Mouse (Mus musculus): ENCODE data around the gene Ep300. TPM values are rescaled to one million over a fixed set of nuclear protein-coding genes. Genes with fewer than 3 reads are reported as not detected.

Ep300 gene
- polyA plus RNA-seq, 1 experiment from 2014 or later = 24.0 TPM

DNA sequence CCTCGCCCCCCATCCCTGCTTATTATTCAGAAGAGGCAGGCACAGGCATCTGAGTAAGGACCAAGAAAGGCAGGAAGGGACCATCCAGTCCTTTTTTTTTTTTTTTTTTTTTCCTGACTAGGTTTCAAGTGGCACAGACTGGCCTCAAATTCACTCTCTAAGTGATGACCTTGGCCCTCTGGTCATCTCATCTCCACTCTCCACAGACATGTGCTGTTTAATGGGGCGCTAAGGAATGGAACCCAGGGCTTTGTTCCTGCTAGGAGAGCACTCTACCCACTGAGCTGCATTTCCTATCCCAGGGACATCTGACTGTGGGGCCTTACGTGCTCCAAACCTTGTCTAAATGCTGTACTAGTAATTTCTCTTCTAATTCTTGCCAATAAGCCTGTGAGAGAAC, 29.2 kb upstream of the Ep300 start:
- Histone ChIP-seq H3K27me3 (replicated peaks; ENCODE audit: control insufficient read depth, insufficient read depth, low read length) (no peaks in the 10 kb centered on the region), H3K27ac (ENCODE audit: low read depth) (no peak overlapping the region), H3K9me3 (ENCODE audit: control insufficient read depth, low read length) (no peaks in the 10 kb centered on the region), H3K4me1 (replicated peaks; ENCODE audit: control insufficient read depth, insufficient read depth, low read length) (no peaks in the 10 kb centered on the region), H3K36me3 (ENCODE audit: control insufficient read depth, insufficient read depth, low read length) (no peaks in the 10 kb centered on the region), H3K4me2 (ENCODE audit: low read length) (no peak overlapping the region), H3K4me3 (ENCODE audit: low read depth, low read length) (no peak overlapping the region), H3K9ac (ENCODE audit: low read length) (no peak overlapping the region)
- 74% methylated on average over 3 of the region's 3 CpGs for whole genome bisulfite sequencing
- no peak for DNase-seq (ENCODE audit: low spot score)
- ATAC-seq (replicated peaks; ENCODE audit: low FRiP score, low TSS enrichment, low read depth) = no peak

DNA sequence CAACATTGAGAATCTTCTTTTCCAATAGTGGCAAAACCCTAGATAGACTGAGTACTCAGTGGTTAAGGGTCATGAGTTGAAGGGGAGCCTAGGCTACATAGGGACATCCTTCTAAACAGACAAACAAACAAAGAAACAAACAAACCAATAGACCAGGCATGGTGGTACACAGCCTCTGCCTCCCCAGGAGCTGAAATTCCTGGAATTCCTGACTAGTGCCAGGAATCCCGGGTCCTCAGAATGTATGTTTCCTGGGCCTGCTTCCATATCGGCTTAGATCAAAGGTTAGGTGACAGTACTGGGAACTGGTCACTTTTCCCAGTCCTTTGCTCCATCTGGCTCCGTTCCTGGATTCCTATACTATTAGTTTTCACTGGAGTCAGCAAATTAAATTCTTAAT, 23.6 kb upstream of the Ep300 start:
- WGBS = 32% methylated on average over 3 of the region's 3 CpGs
- H3K27me3 ChIP-seq (replicated peaks; ENCODE audit: control insufficient read depth, insufficient read depth, low read length) = no peaks in the 10 kb centered on the region
- no peak for ATAC-seq (replicated peaks; ENCODE audit: low FRiP score, low TSS enrichment, low read depth)
- no peak overlapping the region for H3K4me2 ChIP-seq (ENCODE audit: low read length)
- H3K9me3 ChIP-seq (ENCODE audit: control insufficient read depth, low read length) = no peaks in the 10 kb centered on the region
- H3K4me1 ChIP-seq (replicated peaks; ENCODE audit: control insufficient read depth, insufficient read depth, low read length) = no peaks in the 10 kb centered on the region
- no peak for DNase-seq (ENCODE audit: low spot score)
- H3K9ac ChIP-seq (ENCODE audit: low read length) = no peak overlapping the region
- H3K27ac ChIP-seq (ENCODE audit: low read depth) = no peak overlapping the region
- H3K36me3 ChIP-seq (ENCODE audit: control insufficient read depth, insufficient read depth, low read length) = no peaks in the 10 kb centered on the region
- H3K4me3 ChIP-seq (ENCODE audit: low read depth, low read length) = no peak overlapping the region

DNA sequence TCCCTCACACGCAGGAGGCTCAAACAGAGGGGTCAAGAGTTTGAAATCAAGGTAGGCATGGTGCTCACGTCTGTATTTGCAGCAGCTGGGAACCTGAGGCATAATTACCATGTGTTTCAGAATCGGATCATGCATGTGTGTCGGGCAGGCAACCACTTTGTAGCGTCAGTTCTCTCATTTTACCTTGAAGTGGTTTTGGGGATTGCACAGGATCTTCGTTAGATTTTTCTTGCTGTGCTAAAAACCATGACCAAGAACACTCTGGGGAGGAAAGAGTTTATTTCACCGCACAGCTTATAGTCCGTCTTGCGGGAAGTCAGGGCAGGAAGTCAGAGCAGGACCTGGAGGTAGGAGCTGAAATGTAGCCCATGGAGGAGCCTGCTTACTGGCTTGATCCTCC, 23.2 kb upstream of the Ep300 start:
- no peak overlapping the region for H3K27ac ChIP-seq (ENCODE audit: low read depth)
- no peaks in the 10 kb centered on the region for H3K4me1 ChIP-seq (replicated peaks; ENCODE audit: control insufficient read depth, insufficient read depth, low read length)
- no peak for DNase-seq (ENCODE audit: low spot score)
- no peaks in the 10 kb centered on the region for H3K36me3 ChIP-seq (ENCODE audit: control insufficient read depth, insufficient read depth, low read length)
- 74% methylated on average over 9 of the region's 9 CpGs for WGBS
- no peak overlapping the region for H3K9ac ChIP-seq (ENCODE audit: low read length)
- no peaks in the 10 kb centered on the region for H3K9me3 ChIP-seq (ENCODE audit: control insufficient read depth, low read length)
- no peaks in the 10 kb centered on the region for H3K27me3 ChIP-seq (replicated peaks; ENCODE audit: control insufficient read depth, insufficient read depth, low read length)
- no peak for ATAC-seq (replicated peaks; ENCODE audit: low FRiP score, low TSS enrichment, low read depth)
- H3K4me2 ChIP-seq (ENCODE audit: low read length) = no peak overlapping the region
- H3K4me3 ChIP-seq (ENCODE audit: low read depth, low read length) = no peak overlapping the region

DNA sequence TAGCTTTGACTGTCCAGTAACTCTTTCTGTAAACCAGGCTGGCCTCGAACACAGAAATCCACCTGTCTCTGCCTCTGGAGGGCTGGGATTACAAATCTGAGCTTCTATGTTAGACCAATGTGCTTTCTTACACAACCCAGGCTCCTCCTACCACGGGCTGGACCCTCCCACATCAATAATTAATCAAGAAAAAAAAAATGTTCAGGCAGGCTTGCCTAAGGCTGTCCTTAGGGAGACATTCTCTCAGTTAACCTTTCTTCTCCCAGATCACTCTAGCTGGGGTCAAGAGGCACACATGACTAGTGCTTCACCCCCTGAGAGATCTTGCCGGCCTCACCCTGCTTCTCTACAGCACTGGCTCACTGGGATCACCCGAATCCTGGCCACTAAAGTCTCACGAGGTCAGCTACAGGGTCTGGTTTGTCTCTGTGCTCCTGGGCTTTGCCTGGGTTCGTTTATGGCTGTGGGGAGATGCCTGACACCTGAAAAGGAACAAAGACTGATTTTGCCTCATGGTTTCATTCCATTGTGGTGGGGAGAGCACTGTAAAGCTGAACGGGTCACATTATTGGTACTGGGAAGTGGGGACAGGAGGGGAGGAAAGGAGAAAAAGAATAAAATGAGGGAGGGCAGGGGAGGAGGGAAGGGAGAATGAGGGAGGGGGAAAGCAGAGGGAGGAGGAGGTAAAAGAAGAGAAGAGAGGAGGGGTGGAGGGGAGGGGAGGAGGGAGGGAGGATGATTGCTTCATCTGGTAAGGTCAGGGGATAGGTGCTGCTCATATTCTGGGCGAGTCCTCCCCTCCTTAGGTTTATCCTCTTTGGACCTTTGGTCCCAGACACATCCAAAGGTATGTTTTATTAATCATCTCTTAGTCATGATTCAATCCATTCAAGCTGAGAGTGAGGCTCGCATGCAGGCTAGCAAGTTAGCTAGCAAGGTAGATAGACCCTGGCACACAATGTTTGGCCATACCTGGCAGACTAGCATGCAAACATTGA, 22.4 kb upstream of the Ep300 start:
- no peak overlapping the region for H3K4me2 ChIP-seq (ENCODE audit: low read length)
- no peaks in the 10 kb centered on the region for H3K4me1 ChIP-seq (replicated peaks; ENCODE audit: control insufficient read depth, insufficient read depth, low read length)

DNA sequence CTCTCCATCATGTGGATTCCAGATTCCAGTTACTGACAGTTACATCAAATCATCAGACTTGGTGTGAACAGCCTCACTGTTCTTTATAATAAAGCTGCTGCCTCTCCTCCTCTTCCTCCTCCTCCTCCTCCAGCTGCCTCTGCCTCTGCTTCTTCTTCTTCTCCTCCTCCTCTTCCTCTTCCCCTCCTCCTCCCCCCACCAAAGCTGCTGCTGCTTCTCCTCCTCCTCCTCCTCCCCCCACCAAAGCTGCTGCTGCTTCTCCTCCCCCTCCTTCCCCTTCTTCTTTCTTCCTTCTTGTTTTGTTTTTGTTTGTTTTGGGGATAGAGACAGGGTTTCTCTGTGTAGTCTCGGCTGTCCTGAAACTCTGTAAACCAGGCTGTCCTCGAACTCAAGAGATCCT, 17.1 kb upstream of the Ep300 start:
- no peak for ATAC-seq (replicated peaks; ENCODE audit: low FRiP score, low TSS enrichment, low read depth)
- no peak overlapping the region for H3K4me3 ChIP-seq (ENCODE audit: low read depth, low read length)
- H3K36me3 ChIP-seq (ENCODE audit: control insufficient read depth, insufficient read depth, low read length) = no peaks in the 10 kb centered on the region
- H3K4me2 ChIP-seq (ENCODE audit: low read length) = no peak overlapping the region
- 24% methylated on average over 2 of the region's 2 CpGs for WGBS
- no peaks in the 10 kb centered on the region for H3K27me3 ChIP-seq (replicated peaks; ENCODE audit: control insufficient read depth, insufficient read depth, low read length)
- no peak overlapping the region for H3K27ac ChIP-seq (ENCODE audit: low read depth)
- no peaks in the 10 kb centered on the region for H3K9me3 ChIP-seq (ENCODE audit: control insufficient read depth, low read length)
- no peak for DNase-seq (ENCODE audit: low spot score)
- H3K4me1 ChIP-seq (replicated peaks; ENCODE audit: control insufficient read depth, insufficient read depth, low read length) = no peaks in the 10 kb centered on the region
- H3K9ac ChIP-seq (ENCODE audit: low read length) = no peak overlapping the region

More for the DNA sequence above, 22.4 kb upstream of the Ep300 start:
- H3K27me3 ChIP-seq (replicated peaks; ENCODE audit: control insufficient read depth, insufficient read depth, low read length) = no peaks in the 10 kb centered on the region
- ATAC-seq (replicated peaks; ENCODE audit: low FRiP score, low TSS enrichment, low read depth) (0 out of 2 replicates have a peak, but pooled peaks have one; percentile 40), DNase-seq (ENCODE audit: low spot score) (no peak)
- H3K4me3 ChIP-seq (ENCODE audit: low read depth, low read length) = no peak overlapping the region
- H3K36me3 ChIP-seq (ENCODE audit: control insufficient read depth, insufficient read depth, low read length) = no peaks in the 10 kb centered on the region
- H3K9ac ChIP-seq (ENCODE audit: low read length) = no peak overlapping the region
- WGBS = 32% methylated on average over 9 of the region's 9 CpGs
- H3K9me3 ChIP-seq (ENCODE audit: control insufficient read depth, low read length) = no peaks in the 10 kb centered on the region
- H3K27ac ChIP-seq (ENCODE audit: low read depth) = no peak overlapping the region

DNA sequence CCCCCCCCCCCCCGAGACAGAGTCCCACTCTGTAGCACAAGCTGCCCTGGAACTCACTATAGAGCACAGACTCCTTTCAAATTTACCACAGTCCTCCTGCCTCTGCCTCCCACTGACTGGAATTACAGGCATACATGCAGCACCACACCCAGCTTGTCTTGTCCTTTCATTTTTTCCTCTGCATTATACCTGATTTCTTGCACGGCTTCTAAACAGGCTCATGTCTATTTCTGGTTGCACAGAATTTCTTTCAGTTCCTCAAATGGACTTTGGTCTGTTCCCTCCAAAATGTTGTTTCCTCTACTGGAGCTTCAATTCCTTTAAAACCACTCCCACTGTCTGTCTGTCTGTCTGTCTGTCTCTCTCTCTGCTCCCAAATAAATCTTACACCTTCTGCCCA, 16.6 kb upstream of the Ep300 start:
- H3K4me3 ChIP-seq (ENCODE audit: low read depth, low read length) = no peak overlapping the region
- DNase-seq (ENCODE audit: low spot score) (no peak), ATAC-seq (replicated peaks; ENCODE audit: low FRiP score, low TSS enrichment, low read depth) (no peak)
- H3K27ac ChIP-seq (ENCODE audit: low read depth) = no peak overlapping the region
- no peaks in the 10 kb centered on the region for H3K36me3 ChIP-seq (ENCODE audit: control insufficient read depth, insufficient read depth, low read length)
- H3K27me3 ChIP-seq (replicated peaks; ENCODE audit: control insufficient read depth, insufficient read depth, low read length) = no peaks in the 10 kb centered on the region
- H3K4me1 ChIP-seq (replicated peaks; ENCODE audit: control insufficient read depth, insufficient read depth, low read length) = no peaks in the 10 kb centered on the region
- no peaks in the 10 kb centered on the region for H3K9me3 ChIP-seq (ENCODE audit: control insufficient read depth, low read length)
- H3K4me2 ChIP-seq (ENCODE audit: low read length) = no peak overlapping the region
- H3K9ac ChIP-seq (ENCODE audit: low read length) = no peak overlapping the region
- WGBS = 43% methylated on average over 2 of the region's 2 CpGs

DNA sequence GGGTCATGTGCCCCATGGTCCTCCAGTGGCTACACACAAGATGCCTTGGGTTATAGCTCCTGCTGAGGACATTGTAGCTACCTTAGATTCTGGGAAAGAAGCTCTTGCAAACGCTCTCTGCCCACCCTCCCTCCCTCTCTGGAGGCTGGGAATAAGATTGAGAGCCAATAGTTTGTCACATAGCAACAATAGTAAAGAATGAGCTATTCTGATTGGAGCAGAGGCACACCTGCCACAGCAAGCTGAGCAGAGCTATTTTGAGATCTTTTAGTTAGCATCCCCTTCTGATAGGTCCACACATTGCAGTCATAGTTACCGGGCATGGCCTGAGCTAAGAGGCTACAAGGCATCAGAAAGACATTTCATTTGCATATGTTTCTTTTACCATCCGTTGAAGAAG, 8.2 kb upstream of the Ep300 start:
- Histone ChIP-seq H3K9ac (ENCODE audit: low read length) (no peak overlapping the region), H3K4me1 (replicated peaks; ENCODE audit: control insufficient read depth, insufficient read depth, low read length) (no peaks in the 10 kb centered on the region), H3K27ac (ENCODE audit: low read depth) (no peak overlapping the region), H3K4me2 (ENCODE audit: low read length) (no peak overlapping the region), H3K36me3 (ENCODE audit: control insufficient read depth, insufficient read depth, low read length) (no peaks in the 10 kb centered on the region), H3K9me3 (ENCODE audit: control insufficient read depth, low read length) (no peaks in the 10 kb centered on the region), H3K4me3 (ENCODE audit: low read depth, low read length) (no peak overlapping the region), H3K27me3 (replicated peaks; ENCODE audit: control insufficient read depth, insufficient read depth, low read length) (no peaks in the 10 kb centered on the region)
- DNase-seq (ENCODE audit: low spot score) (no peak), ATAC-seq (replicated peaks; ENCODE audit: low FRiP score, low TSS enrichment, low read depth) (no peak)
- 15% methylated on average over 3 of the region's 3 CpGs for WGBS

DNA sequence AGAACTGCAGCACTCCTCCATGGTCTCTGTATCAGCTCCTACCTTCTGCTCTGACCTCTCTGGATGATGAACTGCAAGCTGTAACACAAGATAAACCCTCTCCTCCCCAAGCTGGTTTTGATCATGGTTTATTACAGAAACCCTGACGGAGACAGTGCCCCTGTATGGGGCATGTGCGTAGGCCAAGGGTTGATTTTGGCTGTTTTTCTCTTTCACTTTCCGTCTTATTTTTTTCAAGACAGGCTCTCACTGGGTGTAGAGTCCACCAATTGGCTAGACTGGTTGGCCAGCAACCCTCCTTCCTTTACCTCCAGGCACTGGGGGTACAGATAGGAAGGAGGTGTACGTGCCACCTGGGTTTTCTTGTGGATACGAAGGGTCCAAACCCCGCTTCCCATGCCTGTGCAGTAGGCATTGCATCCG, 7.4 kb upstream of the Ep300 start:
- DNase-seq (ENCODE audit: low spot score) (no peak), ATAC-seq (replicated peaks; ENCODE audit: low FRiP score, low TSS enrichment, low read depth) (no peak)
- H3K27ac ChIP-seq (ENCODE audit: low read depth) = no peak overlapping the region
- no peak overlapping the region for H3K4me2 ChIP-seq (ENCODE audit: low read length)
- H3K9ac ChIP-seq (ENCODE audit: low read length) = no peak overlapping the region
- no peak overlapping the region for H3K4me3 ChIP-seq (ENCODE audit: low read depth, low read length)
- H3K27me3 ChIP-seq (replicated peaks; ENCODE audit: control insufficient read depth, insufficient read depth, low read length) = no peaks in the 10 kb centered on the region
- 82% methylated on average over 7 of the region's 7 CpGs for WGBS
- H3K36me3 ChIP-seq (ENCODE audit: control insufficient read depth, insufficient read depth, low read length) = no peaks in the 10 kb centered on the region
- no peaks in the 10 kb centered on the region for H3K4me1 ChIP-seq (replicated peaks; ENCODE audit: control insufficient read depth, insufficient read depth, low read length)
- H3K9me3 ChIP-seq (ENCODE audit: control insufficient read depth, low read length) = no peaks in the 10 kb centered on the region

DNA sequence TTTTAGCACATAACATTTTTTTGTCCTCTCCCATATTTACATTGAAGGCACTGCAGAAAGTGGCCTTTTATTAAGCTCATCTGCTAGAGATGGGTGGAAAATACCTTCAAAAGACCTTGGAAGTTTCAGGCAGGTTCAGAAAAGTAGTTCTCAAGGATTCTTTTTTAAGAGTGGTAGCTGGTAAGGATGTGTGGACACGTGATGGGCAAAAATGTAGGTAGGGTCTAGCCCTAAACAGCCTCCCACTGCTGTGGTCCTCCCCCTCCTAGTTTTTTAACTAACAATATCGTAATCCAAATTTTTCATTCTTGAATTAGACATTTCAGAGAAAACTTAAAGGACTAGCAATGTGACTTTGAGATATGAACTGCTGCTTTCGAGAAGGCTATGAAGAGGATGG, 685 bp upstream of the Ep300 start:
- DNase-seq (ENCODE audit: low spot score) = no peak
- no peaks in the 10 kb centered on the region for H3K27me3 ChIP-seq (replicated peaks; ENCODE audit: control insufficient read depth, insufficient read depth, low read length)
- 11% methylated on average over 3 of the region's 3 CpGs for WGBS

More for the DNA sequence above, 685 bp upstream of the Ep300 start:
- H3K4me3 ChIP-seq (ENCODE audit: low read depth, low read length) = peak overlapping the region; percentile 98
- H3K9ac ChIP-seq (ENCODE audit: low read length) = peak overlapping the region; percentile 58
- peak overlapping the region; percentile 100 for H3K27ac ChIP-seq (ENCODE audit: low read depth)
- peak overlapping the region; percentile 73 for H3K4me2 ChIP-seq (ENCODE audit: low read length)
- H3K4me1 ChIP-seq (replicated peaks; ENCODE audit: control insufficient read depth, insufficient read depth, low read length) = peaks cover 14% of the 10 kb centered on the region
- H3K36me3 ChIP-seq (ENCODE audit: control insufficient read depth, insufficient read depth, low read length) = peaks cover 5% of the 10 kb centered on the region; the same call in 1 of the 2 replicates
- ATAC-seq (replicated peaks; ENCODE audit: low FRiP score, low TSS enrichment, low read depth) = no peak
- no peaks in the 10 kb centered on the region for H3K9me3 ChIP-seq (ENCODE audit: control insufficient read depth, low read length)

All from intestine, embryonic 14.5 days (tissue).